Mouse (Mus musculus): ENCODE data around the gene Olfr1469. TPM values are rescaled to one million over a fixed set of nuclear protein-coding genes. Genes with fewer than 3 reads are reported as not detected.
"Not testable (repeated sequence)": the region's sequence is repeated elsewhere in the genome, so short reads cannot be mapped to it uniquely, and the experiment has no call there.

The Olfr1469 gene
- not detected in 2 replicates for polyA plus RNA-seq (2015; fragmentation: Nextera tagmentation; extraction: Ambion mirVana)

DNA sequence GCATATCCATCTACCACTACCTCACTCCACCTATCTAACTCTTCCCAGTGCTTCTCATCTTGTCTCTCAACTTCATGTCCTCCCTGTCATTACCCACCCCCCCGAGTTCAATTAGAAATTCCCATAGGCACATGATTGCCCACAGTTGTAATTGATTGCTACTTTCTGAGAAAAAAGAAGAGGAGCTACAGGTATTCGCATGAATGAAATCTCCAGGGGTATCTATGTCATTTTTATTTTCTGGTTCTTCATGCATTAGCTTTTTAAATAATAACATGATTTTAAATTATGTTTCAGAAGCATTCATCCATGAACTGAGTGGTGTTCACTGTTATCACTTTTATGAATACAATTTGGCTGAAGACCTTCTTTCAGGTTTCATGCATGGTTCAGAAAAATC is at the start of gene Olfr1469:
Olfr1469 (plus strand) TSS at position 301 of the 400 bp plus-strand sequence.
- Histone ChIP-seq H3K4me2 (ENCODE audit: low read length) (no peak within 1 kb of the TSS), H3K27ac (ENCODE audit: low read length) (no peak within 1 kb of the TSS), H3K4me3 (replicated peaks; ENCODE audit: low read length) (no peak within 1 kb of the TSS), H3K9ac (replicated peaks; ENCODE audit: low read depth, low read length) (no peak within 1 kb of the TSS), H3K27me3 (replicated peaks; ENCODE audit: control insufficient read depth, insufficient read depth, low read length) (no peaks in the 10 kb centered on the region), H3K4me1 (replicated peaks; ENCODE audit: control insufficient read depth, insufficient read depth, low read length) (no peaks in the 10 kb centered on the region), H3K36me3 (ENCODE audit: control insufficient read depth, insufficient read depth) (no peaks in the 10 kb centered on the region), H3K9me3 (ENCODE audit: control insufficient read depth, low read length) (peaks cover 3% of the 10 kb centered on the region; the same call in 1 of the 2 replicates)
- no peak for ATAC-seq
- WGBS = 84% methylated on average over 2 of the region's 2 CpGs

DNA sequence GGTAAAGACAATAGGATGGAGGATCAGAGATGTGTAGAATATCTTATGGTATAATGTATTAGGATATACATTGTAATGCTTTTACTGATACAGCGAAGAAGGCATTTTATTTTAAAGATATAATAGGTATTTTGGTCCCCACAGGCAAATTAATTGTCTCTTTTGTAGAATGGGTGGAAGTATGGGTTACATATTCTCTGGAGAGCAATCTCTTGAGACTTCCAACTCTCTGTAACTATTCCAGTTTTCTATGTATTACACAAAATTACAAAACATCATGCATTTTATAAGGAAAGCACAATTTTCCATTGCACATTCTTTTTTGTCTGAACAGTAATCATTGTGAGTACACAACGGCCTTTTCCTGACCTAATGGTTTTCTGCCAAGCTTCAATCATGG is 45.7 kb upstream of the Olfr1469 start, which contains the start of gene Olfr1467:
Olfr1467 (plus strand) TSS at position 301 of the 400 bp plus-strand sequence.
- WGBS = 72% methylated on average over 2 of the region's 2 CpGs
- Histone ChIP-seq H3K4me2 (ENCODE audit: low read length) (no peak within 1 kb of the TSS), H3K36me3 (ENCODE audit: control insufficient read depth, insufficient read depth) (no peaks in the 10 kb centered on the region), H3K9ac (replicated peaks; ENCODE audit: low read depth, low read length) (no peak within 1 kb of the TSS), H3K4me1 (replicated peaks; ENCODE audit: control insufficient read depth, insufficient read depth, low read length) (no peaks in the 10 kb centered on the region), H3K4me3 (replicated peaks; ENCODE audit: low read length) (no peak within 1 kb of the TSS), H3K9me3 (ENCODE audit: control insufficient read depth, low read length) (no peaks in the 10 kb centered on the region), H3K27ac (ENCODE audit: low read length) (no peak within 1 kb of the TSS), H3K27me3 (replicated peaks; ENCODE audit: control insufficient read depth, insufficient read depth, low read length) (no peaks in the 10 kb centered on the region)
- no peak for ATAC-seq

DNA sequence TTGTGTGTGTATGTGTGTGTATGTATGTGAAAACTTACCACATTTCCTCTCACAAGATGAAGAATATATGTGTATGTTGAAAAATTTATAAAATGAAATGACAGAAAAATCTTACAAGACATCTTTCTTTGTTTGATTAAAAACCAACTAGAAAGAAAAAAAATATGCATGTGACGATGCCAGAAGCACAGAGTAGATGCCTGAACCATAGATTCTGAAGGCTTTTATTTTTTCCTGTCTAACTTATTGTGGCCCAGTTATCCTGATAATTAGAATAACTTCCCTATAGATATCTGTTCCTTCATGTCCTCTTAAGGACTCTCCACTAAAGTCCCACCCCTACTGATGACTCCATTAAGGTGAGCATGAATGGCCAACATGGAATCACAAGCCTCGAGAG is 35.5 kb downstream of the Olfr1469 start, which contains the start of gene Olfr1471:
Olfr1471 (plus strand) TSS at position 301 of the 400 bp plus-strand sequence.
- H3K27me3 ChIP-seq (replicated peaks; ENCODE audit: control insufficient read depth, insufficient read depth, low read length); ATAC-seq; H3K27ac ChIP-seq (ENCODE audit: low read length); H3K9me3 ChIP-seq (ENCODE audit: control insufficient read depth, low read length); H3K9ac ChIP-seq (replicated peaks; ENCODE audit: low read depth, low read length); H3K4me1 ChIP-seq (replicated peaks; ENCODE audit: control insufficient read depth, insufficient read depth, low read length); H3K4me2 ChIP-seq (ENCODE audit: low read length); H3K36me3 ChIP-seq (ENCODE audit: control insufficient read depth, insufficient read depth); H3K4me3 ChIP-seq (replicated peaks; ENCODE audit: low read length): not testable (repeated sequence)
- WGBS = 71% methylated on average over 2 of the region's 2 CpGs

DNA sequence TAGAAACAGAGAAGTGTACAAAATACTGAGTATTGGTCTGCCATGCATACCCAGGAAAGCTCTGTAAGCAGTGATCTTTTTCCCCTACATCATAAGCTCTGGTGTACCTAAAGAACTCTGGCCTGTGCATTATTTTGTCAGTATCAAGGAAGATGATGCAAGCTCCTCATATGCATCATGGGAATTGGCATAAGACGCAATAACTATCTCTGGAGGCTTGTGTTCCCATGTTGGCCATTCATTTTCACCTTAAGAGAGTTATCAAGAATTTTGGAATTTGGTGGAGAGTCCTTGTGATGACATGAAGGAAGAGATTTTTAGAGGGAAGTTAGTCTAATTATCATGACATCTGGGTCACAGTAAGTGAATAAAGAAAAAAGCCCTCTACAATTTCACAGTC is 48.3 kb downstream of the Olfr1469 start, which contains the start of gene Olfr1472:
Olfr1472 (minus strand) TSS at position 101 of the 400 bp plus-strand sequence.
- Histone ChIP-seq H3K4me3 (replicated peaks; ENCODE audit: low read length) (no peak within 1 kb of the TSS), H3K27ac (ENCODE audit: low read length) (no peak within 1 kb of the TSS), H3K9me3 (ENCODE audit: control insufficient read depth, low read length) (peaks cover 5% of the 10 kb centered on the region; the same call in 1 of the 2 replicates), H3K27me3 (replicated peaks; ENCODE audit: control insufficient read depth, insufficient read depth, low read length) (no peaks in the 10 kb centered on the region), H3K4me1 (replicated peaks; ENCODE audit: control insufficient read depth, insufficient read depth, low read length) (no peaks in the 10 kb centered on the region), H3K36me3 (ENCODE audit: control insufficient read depth, insufficient read depth) (no peaks in the 10 kb centered on the region), H3K4me2 (ENCODE audit: low read length) (no peak within 1 kb of the TSS), H3K9ac (replicated peaks; ENCODE audit: low read depth, low read length) (no peak within 1 kb of the TSS)
- ATAC-seq = no peak
- WGBS = 85% methylated on average over 1 of the region's 1 CpGs

Other genes starting within 250 kb of the Olfr1469 start
- not detected in 2 replicates for gene Olfr1461, start 244.8 kb upstream of the Olfr1469 start, polyA plus RNA-seq (2015; fragmentation: Nextera tagmentation; extraction: Ambion mirVana)
- not detected in 2 replicates for gene Olfr1462, start 222.1 kb upstream of the Olfr1469 start, polyA plus RNA-seq (2015; fragmentation: Nextera tagmentation; extraction: Ambion mirVana)
- not detected in 2 replicates for gene Olfr1463, start 176.5 kb upstream of the Olfr1469 start, polyA plus RNA-seq (2015; fragmentation: Nextera tagmentation; extraction: Ambion mirVana)
- gene Olfr1465, start 92.3 kb upstream of the Olfr1469 start, polyA plus RNA-seq (2015; fragmentation: Nextera tagmentation; extraction: Ambion mirVana) = not detected in 2 replicates
- gene Olfr1466, start 69.0 kb upstream of the Olfr1469 start, polyA plus RNA-seq (2015; fragmentation: Nextera tagmentation; extraction: Ambion mirVana) = not detected in 2 replicates
- not detected in 2 replicates for gene Olfr1467, start 45.6 kb upstream of the Olfr1469 start, polyA plus RNA-seq (2015; fragmentation: Nextera tagmentation; extraction: Ambion mirVana)
- gene Olfr1471, start 35.6 kb downstream of the Olfr1469 start, polyA plus RNA-seq (2015; fragmentation: Nextera tagmentation; extraction: Ambion mirVana) = not detected in 2 replicates
- not detected in 2 replicates for gene Olfr1472, start 48.2 kb downstream of the Olfr1469 start, polyA plus RNA-seq (2015; fragmentation: Nextera tagmentation; extraction: Ambion mirVana)
- gene Olfr1474, start 61.7 kb downstream of the Olfr1469 start, polyA plus RNA-seq (2015; fragmentation: Nextera tagmentation; extraction: Ambion mirVana) = not detected in 2 replicates
- not detected in 2 replicates for gene Olfr1475, start 72.3 kb downstream of the Olfr1469 start, polyA plus RNA-seq (2015; fragmentation: Nextera tagmentation; extraction: Ambion mirVana)
- gene Olfr1477, start 92.7 kb downstream of the Olfr1469 start, polyA plus RNA-seq (2015; fragmentation: Nextera tagmentation; extraction: Ambion mirVana) = not detected in 2 replicates
- gene Olfr1480, start 120.1 kb downstream of the Olfr1469 start, polyA plus RNA-seq (2015; fragmentation: Nextera tagmentation; extraction: Ambion mirVana) = not detected in 2 replicates
- gene Olfr1484, start 175.7 kb downstream of the Olfr1469 start, polyA plus RNA-seq (2015; fragmentation: Nextera tagmentation; extraction: Ambion mirVana) = not detected in 2 replicates
- not detected in 2 replicates for gene Olfr1487, start 209.5 kb downstream of the Olfr1469 start, polyA plus RNA-seq (2015; fragmentation: Nextera tagmentation; extraction: Ambion mirVana)
- not detected in 2 replicates for gene Olfr1489, start 223.8 kb downstream of the Olfr1469 start, polyA plus RNA-seq (2015; fragmentation: Nextera tagmentation; extraction: Ambion mirVana)
- not detected in 2 replicates for gene Olfr1490, start 243.2 kb downstream of the Olfr1469 start, polyA plus RNA-seq (2015; fragmentation: Nextera tagmentation; extraction: Ambion mirVana)